22 mouse cellular contexts compared by ENCODE assay signal in the genomic region with DNA sequence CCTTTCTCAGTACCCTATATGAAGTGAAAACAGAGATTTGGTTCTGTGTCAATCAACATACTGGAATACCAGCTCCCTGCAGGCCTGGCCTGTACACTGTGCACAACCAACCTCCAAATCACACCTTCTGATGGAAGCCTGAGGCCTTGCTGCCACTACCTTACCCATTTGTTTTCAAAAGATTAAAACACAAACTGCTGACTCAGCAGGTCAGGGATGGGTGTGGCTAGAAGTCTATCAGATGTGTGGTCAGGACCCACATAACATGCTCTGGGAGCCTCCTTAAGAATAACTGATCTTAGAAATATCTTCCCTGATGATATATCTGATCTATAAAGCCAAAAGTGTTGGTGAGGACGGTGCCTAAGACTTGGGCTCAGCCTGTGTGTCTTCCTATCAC.
"Had no signal": no experiment of that assay in that cellular context is flagged by ENCODE, and none has a peak within 500 bp of the region (broad histone marks: within the 10 kb centered on the region; RNA-seq: fewer than 3 reads in every experiment).

No protein-coding gene starts in this region.

- H3K27me3 ChIP-seq: kidney, embryonic 15.5 days; limb, embryonic 13.5 days; liver, embryonic 12.5 days; liver, embryonic 15.5 days; lung, embryonic 15.5 days; megakaryocyte, embryonic 14.5 days; neural tube, embryonic 12.5 days; neural tube, embryonic 15.5 days; stomach, embryonic 15.5 days had no signal

- DNase-seq: kidney, adult 8-10 months; kidney, postnatal 10 days; kidney, postnatal 36 days; left cerebral cortex, postnatal 4 days; liver; lung, adult 18-20 months; lung, postnatal 10 days; lung, postnatal 36 days; midbrain, embryonic 14.5 days; retina, postnatal 1 day; right cerebral cortex, postnatal 25 days; spleen, adult 18-20 months; thymus, postnatal 25 days had no signal

- H3K36me3 ChIP-seq: kidney, embryonic 15.5 days; limb, embryonic 13.5 days; liver, embryonic 12.5 days; liver, embryonic 15.5 days; lung, embryonic 15.5 days; neural tube, embryonic 12.5 days; neural tube, embryonic 15.5 days; stomach, embryonic 15.5 days had no signal

- H3K9ac ChIP-seq: kidney, embryonic 15.5 days; limb, embryonic 13.5 days; liver, embryonic 12.5 days; liver, embryonic 15.5 days; lung, embryonic 15.5 days; neural tube, embryonic 12.5 days; neural tube, embryonic 15.5 days; stomach, embryonic 15.5 days had no signal

- H3K4me1 ChIP-seq: kidney, embryonic 15.5 days; liver, embryonic 12.5 days; liver, embryonic 15.5 days; lung, embryonic 15.5 days; megakaryocyte, embryonic 14.5 days; neural tube, embryonic 15.5 days; stomach, embryonic 15.5 days had no signal

- H3K27ac ChIP-seq: kidney, embryonic 15.5 days; liver, embryonic 12.5 days; liver, embryonic 15.5 days; lung, embryonic 15.5 days; neural tube, embryonic 12.5 days; neural tube, embryonic 15.5 days; stomach, embryonic 15.5 days had no signal

- H3K4me3 ChIP-seq: kidney, embryonic 15.5 days; limb, embryonic 13.5 days; liver, embryonic 12.5 days; liver, embryonic 15.5 days; lung, embryonic 15.5 days; megakaryocyte, embryonic 14.5 days; neural tube, embryonic 12.5 days; neural tube, embryonic 15.5 days; stomach, embryonic 15.5 days had no signal

- ATAC-seq: liver, embryonic 12.5 days had no signal

- H3K9me3 ChIP-seq: kidney, embryonic 15.5 days; limb, embryonic 13.5 days; liver, embryonic 12.5 days; liver, embryonic 15.5 days; lung, embryonic 15.5 days; megakaryocyte, embryonic 14.5 days; neural tube, embryonic 12.5 days; neural tube, embryonic 15.5 days; stomach, embryonic 15.5 days had no signal
